Mouse (Mus musculus) right cerebral cortex, postnatal 14 days (tissue): Measurements from ENCODE around the gene Spi1.

Experiments
- DNase-seq: peaks from one replicate; pipeline ENCODE4 v3.0.0; 2022

Gene Spi1

DNA sequence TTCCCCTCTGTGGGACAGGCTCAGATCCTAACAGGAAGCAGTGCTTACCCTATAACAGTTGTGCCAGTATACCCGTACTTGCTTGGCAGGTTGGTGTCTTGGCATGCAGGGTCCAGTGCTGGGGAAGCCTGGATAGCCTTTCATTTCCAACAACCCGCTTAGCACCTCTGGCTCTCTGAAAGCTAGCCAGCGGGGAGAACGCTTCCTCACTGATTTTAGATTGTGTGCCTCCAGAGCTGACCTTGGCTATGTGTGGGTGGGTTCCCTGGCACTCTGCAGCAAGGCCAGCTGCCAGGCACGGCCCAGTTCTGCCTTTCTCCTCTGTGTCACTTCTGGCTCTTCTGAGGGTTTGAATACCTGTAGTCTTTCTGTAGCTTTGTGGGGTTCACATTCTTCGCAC, 47.9 kb downstream of the Spi1 start:
- DNase-seq, result no peak

DNA sequence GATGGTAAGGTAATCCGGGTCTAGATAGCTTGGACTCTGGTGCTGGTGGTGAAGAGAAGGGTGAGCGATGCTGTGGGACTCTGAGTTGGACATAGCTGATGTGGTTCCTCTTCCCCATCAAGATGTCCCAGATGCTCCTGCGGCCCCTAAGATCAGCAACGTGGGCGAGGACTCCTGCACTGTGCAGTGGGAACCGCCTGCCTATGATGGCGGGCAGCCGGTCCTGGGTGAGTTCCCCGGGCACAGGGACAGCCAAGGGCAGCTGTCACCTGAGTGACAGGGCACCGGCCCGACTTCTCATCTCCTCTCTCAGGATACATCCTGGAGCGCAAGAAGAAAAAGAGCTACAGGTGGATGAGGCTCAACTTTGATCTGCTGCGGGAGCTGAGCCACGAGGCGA, 49.1 kb downstream of the Spi1 start:
- DNase-seq, result no peak

DNA sequence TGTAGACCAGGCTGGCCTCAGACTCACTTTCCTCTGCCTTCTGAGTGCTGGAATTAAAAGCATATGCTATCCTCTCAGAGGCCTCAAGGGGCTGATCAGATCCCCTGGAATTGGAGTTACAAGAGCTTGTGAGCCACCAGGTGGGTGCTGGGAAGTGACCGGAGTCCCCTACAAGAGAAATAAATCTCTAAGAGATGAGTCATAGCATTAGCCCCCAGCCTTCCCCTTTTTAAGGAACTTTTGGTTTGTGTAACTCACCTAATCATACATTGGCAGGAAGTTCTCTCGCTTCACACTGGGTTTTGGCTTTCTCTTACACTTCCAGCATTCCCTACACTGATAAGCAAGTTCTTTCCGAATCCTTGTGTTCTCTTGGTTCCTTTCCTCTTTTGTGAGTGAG, 49.8 kb downstream of the Spi1 start:
- no peak for DNase-seq

DNA sequence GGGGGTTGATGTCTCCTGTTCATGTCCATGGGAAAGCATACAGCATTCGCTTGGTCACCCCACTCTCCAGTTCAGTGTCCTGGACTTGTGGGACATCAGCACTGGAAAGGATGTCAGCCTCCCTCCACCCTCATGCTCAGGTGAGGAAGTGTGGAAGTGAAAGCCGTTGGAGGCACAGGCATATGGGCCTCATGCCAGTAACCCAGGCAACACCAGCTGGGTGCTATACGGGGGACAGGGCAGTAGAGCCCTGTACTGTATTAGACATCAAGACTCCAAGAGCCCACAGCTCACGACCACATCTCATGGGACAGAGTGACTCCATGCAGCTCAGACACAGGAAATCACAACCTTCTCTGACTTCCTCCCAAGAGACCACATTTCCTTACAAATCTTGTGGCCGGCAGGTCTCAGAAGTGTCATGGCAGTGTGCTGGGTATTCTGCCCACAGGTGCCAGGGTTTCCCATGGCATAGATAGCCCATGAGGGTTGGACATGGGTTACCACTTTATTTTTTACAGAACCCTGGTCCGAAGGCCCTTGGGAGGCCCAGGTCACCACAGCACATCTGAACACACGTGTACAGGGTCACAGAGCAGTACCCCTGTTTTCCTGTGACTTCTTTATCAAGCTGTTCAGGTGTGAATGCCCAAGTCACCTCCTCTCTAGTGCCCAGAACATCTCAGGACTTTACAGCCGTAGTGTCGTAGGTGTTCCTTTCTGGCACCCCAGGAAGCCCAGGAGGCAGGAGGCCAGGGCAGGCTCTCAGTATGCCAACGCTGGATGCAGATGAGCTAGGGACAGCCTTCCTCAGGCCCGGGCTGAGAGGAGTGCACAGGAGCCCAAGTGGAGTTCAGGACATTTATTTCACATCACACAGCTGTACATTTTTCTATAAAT, 54.6 kb downstream of the Spi1 start:
- no peak for DNase-seq

DNA sequence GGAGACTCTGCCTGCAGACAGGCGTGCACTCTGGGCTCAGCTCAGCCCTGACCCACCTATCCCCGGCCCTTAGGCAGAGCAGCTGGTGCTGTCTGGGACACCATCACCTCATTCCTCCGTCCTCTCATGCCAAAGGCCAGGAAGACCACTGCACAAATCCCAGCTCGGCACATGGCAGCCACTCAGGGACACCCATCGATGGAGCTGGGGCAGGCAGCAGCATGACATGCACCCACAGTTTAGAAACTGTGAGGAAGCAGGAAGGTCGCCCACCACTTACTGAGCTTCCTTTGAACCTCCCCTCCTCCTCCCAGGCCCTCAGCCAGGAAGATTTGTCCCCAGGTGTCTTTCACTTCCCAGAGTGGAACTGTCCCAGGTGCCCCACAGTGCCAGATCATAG, 55.3 kb downstream of the Spi1 start:
- no peak for DNase-seq

DNA sequence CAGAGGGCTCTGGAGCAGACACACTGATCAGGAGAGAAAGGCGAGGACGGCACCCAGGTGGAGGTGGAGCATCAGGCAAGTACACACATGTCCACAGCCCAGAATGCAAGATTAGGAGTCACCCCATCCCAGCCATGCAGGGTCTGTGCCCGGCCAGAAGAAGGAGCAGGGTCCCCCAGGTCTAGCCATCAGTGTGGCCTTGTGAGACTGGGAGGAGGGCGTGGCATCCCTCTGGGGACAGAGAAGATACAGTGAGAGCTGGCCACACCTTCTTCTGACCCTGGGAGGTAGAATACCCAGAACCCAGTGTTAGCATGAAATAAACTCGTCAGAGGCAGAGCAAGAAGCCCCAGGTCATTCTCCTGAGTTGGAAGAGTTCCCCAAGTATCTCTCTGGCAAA, 57.1 kb downstream of the Spi1 start:
- no peak for DNase-seq

DNA sequence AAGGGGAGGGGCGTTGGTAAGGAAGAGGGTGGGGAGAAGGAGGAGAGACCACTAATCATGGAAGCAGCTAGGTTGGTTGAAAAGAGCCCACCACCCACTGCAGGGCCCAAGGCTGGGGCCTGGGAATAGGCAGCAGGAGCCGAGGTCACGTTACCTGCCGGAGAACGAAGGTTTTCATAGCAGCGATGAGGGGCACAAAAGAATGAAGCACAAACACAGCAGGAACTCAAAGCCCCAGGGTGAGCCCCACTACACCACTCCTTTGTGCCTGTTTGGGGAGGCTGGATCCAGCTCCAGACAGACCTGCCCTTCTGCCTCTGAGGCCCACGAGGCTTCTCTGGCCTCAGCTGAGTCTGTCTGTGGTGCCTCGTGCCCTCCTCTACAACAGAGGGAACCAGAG, 57.6 kb downstream of the Spi1 start:
- DNase-seq, result no peak

DNA sequence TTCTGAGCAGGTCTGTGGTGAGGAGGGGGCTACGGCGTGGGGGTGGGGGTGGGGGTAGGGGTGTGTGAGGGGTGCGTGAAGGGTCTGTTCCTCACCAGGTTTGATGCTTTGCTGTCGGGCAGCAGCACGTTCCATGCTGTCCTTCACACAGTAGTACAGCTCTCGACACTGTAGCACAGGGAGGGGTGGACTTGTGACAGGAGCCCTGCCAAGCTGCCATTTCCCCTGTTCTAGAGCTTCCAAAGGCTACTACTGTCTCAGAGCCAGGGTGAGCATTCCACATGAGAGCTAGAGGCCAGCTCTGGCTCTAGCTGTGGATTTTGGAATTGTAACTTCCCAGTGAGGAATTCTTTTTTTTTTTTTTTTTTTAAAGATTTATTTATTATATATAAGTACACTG, 60.7 kb downstream of the Spi1 start:
- DNase-seq, result no peak

DNA sequence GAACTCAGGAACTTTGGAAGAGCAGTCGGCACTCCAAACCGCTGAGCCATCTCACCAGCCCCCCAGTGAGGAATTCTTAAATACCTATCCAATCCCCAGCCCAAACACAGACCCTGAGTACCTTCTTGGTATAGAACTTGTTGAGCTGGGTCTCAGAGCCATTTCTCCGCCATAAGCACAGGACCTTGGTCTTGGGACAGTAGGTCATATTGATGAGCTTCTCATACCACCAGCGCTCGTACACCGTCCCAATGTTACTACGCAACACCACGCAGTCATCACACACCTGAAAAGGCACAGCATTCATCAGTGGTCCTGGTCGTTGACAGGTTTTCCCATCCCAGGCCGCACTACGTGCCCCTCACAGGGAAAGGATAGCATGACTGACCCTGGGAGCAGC, 61.2 kb downstream of the Spi1 start:
- DNase-seq, result no peak

DNA sequence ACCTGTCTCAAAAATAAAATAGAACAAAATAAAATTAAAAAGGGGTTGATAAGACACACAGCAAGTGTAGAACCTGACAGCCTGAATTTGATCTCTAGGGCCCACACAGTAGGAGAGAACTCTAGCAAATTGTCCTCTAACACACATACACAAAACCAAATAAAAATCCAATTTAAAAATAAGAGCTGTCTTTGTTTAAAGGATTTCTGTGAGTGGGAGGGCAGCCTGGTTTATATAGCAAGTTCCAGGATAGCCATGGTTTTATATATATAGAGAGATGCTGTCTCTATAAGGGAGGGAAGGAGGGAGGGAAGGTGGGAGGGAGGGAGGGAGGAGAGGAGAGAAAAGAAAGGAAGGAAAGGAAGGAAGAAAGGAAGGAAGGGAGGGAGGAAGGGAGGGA, 65.9 kb downstream of the Spi1 start:
- DNase-seq, result no peak

DNA sequence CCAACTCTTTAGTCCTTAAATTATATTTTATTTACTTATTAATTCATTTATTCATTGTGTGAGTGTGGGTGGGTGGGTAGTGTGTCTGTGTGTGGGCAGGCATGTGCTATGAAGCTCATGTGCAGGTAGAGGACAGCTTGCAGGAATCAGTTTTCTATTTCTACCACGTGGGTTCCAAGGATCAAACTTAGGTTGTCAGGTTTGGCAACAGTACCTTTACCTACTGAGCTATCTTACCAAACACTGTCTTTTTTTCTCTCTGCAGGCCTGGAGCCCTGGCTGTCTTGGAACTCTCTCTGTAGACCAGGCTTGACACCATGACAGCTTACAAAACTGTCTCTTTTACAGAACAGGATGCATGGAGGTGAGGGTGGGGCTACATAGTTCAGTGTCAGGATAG, 69.1 kb downstream of the Spi1 start:
- no peak for DNase-seq

DNA sequence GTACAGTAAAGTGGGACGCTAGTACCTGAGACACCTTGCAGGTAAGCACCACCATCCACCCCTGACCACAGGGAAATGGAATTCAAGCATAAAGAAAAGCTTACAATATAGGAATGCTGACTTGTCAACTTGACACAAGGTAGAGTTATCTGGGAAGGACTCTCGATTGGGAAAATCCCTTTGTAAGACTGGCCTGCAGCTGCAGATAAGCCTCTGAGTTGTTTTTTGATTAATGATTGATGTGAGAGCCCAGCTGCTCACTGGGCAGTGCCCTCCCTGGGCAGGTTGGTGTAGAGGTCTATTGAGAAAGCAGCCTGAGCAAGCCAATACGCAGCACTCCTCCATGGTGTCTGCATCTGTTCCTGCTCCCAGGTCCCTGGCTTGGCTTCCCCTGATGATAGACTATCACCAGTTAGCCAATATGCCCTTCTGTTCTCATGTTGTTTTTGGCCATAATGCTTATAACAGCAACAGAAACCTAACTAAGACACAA, 70.7 kb downstream of the Spi1 start:
- DNase-seq, result no peak

DNA sequence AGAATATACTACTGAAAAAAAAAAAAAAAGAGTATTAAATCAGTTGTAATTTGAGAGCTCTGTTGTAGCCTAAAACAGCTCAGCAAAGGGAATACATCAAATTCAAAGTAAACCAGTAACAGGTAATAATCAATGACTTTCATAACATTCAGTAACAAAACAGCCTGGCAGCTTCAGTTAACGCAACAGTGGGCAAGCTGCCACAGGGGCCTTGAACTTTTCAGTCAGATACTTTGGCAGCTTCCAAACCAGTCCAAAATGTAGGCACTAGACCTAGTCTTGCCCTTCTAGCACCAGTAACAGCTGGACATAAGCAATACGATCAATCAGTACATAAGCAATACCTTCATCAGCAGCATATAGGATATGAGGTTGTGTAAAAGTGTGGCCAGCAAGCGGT, 71.9 kb downstream of the Spi1 start:
- DNase-seq, result no peak

DNA sequence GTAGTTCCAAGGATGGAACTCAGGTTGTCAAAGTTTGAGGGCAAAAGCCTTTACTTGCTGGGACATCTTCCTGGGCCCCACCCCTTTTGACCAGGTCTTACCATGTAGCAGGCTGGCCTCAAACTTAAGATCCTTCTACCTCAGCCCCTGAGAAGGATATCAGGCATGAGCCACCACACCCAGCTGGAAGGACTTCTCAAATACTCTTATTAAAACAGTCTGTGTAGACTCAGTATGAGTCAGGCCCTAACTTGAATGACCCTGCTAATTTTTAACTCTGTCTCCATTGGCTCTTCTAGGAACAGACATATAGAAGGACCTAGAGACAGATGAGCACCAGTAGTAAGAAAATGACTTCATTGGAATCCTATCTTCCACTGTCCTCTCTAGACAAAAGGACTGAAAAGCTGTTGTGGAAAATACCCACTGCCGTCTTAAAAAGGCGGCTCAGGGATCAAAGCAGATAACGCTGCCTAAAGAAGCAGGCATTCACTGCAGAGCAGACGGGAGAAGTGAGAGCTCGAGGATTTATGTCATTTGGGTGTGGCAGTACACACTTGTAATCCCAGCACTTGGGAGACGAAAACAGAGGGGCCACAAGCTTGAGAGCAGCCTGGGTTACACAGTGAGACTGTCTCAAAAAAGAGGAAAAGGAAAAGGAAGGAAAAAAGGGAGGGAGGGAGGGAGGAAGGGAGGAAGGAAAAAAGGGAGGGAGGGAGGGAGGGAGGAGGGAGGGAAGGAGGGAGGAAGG, 75.0 kb downstream of the Spi1 start:
- no peak for DNase-seq

DNA sequence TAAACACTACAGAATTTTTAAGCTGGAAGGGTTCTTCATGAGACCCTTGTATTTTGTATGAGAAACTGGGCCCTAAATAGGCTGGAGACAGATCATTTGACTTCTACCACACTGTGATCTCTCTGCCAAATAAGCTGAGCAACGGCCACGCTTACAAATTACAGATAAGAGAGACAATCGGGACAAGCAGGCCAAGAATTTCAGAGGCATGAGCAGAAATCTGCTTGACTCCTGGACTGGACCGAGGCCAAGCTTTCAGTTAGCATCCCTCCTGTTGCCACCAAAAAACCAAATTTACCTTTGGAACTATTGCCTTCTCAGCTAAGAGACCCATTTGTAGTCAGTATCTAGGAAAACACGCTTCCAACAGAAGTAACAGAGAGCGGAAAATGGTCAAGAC, 78.4 kb downstream of the Spi1 start:
- DNase-seq, result no peak

DNA sequence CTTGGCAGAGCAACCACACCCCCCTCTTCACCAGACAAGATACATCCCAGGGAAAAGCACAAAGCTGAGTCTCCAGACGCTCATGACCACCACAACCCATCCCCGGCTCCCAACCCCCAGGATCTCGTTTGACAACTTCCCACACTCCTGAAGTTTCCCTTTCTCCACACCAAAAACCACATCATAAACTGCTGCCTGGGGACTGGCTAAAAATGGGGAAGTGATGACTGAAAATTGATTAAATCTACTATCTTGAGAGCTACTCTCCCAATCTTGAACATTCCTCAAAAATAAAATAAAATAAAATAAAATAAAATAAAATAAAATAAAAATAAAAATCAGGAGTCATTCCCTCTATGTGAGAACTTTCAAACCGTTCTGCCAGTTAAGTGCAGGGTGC, 80.8 kb downstream of the Spi1 start:
- no peak for DNase-seq

DNA sequence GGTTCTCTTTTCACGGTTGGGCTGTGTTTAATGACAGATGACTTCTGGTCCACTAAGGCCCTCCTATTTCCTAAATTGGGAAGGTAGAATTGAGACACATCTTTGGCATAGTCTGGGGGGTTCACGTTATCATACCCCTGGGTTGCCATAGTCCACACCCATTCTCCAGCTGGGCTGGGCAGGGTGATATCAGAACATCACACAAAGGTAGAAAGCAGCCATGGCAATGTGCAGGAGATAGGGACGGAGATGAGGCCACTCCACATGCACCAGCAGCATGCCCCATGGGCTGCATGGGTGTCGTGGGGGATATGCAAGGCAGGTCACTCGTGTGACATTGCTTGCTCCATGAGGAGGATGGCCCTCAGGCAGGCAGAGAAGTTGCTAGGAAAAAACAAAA, 81.3 kb downstream of the Spi1 start:
- no peak for DNase-seq

DNA sequence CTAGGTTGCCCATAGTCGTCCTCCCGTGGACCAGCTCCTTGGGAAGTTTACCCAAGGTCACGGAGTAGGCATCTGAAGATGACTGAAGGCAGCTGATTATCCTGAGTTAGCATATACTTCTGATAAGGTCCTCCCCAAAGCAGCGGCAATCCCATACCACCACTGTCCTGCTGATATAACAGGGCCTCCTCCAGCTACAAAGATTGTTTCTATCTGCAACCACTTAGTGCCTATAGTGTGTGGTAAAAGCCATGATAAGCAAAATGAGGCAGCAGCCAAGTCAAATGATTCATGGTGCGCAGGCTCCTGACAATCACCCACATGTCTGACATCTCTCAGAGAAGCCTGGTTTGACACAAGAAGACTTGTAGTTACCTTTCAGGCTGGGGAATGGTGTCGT, 82.8 kb downstream of the Spi1 start:
- no peak for DNase-seq
